Mouse (Mus musculus) C2C12 (cell line): ENCODE measurements around the gene Klf8.

Experiments
- CTCF ChIP-seq: IDR thresholded peaks from one replicate; pipeline ENCODE4 v1.5.1; 2011; ENCODE audit not compliant: control insufficient read depth, insufficient read depth, insufficient read length
- FOSL1 ChIP-seq: IDR thresholded peaks from one replicate; pipeline ENCODE4 v1.8.0; 2011; ENCODE audit warnings: mild to moderate bottlenecking, low read length; ENCODE audit not compliant: poor library complexity, insufficient read depth, severe bottlenecking

DNA sequence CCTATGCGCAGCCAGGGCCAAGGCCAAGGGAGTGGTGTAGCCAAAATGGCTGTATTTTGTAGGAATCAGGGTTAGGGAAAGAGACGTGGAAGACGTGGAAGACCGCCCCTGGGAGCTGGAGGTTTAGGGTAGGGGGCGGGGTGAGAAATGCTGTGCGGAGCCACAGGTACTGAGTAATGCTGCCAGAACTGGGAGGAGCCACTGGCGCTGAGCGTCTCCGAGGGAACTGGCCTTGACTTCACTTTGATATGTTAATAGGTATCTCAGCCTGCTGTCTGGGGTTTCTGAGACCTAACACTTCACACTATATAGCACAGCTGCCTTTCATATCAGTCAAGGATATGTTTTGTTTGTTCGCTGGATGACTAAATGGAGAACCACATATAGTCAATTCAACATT, 4.0 kb upstream of the Klf8 start:
- no peak for TF ChIP-seq CTCF
- TF ChIP-seq FOSL1, result no peak
